Mouse (Mus musculus): ENCODE results near the gene Gm27021. TPM values are rescaled to one million over a fixed set of nuclear protein-coding genes. Genes with fewer than 3 reads are reported as not detected.
A peak's percentile ranks its signal among the peaks of the same experiment; 100 is the strongest.

Gm27021 gene
- polyA plus RNA-seq, 1 experiment from 2014 or later: 2.4 TPM

DNA sequence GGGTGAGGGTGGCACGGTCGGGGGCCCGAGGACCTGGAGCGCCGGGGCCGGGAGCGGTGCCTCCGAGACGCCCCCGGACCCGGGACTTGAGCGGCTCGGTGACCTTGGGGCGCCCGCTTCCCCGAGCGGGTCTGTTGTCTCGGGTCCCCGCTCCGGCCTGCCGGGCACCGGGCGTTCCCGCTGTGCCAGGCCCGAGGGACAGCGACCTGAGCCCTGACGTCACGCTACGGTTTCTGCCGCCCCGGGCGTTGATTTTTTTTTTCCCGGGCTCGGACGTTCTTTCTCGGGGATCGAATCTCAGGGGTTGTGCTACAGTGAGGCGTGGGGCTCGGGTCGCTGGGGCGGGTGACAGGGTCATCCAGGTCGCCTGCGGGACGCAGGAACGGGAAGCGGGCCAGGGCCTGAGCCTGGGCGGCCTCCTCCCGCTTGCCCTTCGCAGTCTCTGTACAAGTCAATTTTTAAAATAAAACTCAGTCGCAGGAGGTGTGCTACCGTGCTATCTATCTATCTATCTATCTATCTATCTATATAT lies 561 bp upstream of the Gm27021 start, which contains the start of gene Emc8:
Gene Emc8, minus strand, starts transcription at position 200 of the 532 bp plus-strand sequence.
- H3K9ac ChIP-seq (replicated peaks; ENCODE audit: low read depth, low read length): peak within 1 kb of the TSS; percentile 95
- H3K4me3 ChIP-seq (ENCODE audit: low read depth, low read length): peak within 1 kb of the TSS; percentile 98
- under 1% methylated on average over 51 of the region's 51 CpGs for whole genome bisulfite sequencing
- no peaks in the 10 kb centered on the region for H3K9me3 ChIP-seq (ENCODE audit: control insufficient read depth, low read depth, low read length)
- no peak; the same call in 1 of the 2 replicates for ATAC-seq (ENCODE audit: insufficient number of reproducible peaks, insufficient read depth, low FRiP score, low read depth)
- no peaks in the 10 kb centered on the region for H3K27me3 ChIP-seq (ENCODE audit: control insufficient read depth, insufficient read depth, low read length)
- H3K27ac ChIP-seq (ENCODE audit: low read length): peak within 1 kb of the TSS; percentile 85
- H3K36me3 ChIP-seq (ENCODE audit: control insufficient read depth, insufficient read depth, low read length): peaks cover 28% of the 10 kb centered on the region
- peak within 1 kb of the TSS; percentile 88 for H3K4me2 ChIP-seq (replicated peaks; ENCODE audit: low read depth, low read length)
- H3K4me1 ChIP-seq (ENCODE audit: control insufficient read depth, insufficient read depth, low read length): peaks cover 26% of the 10 kb centered on the region

DNA sequence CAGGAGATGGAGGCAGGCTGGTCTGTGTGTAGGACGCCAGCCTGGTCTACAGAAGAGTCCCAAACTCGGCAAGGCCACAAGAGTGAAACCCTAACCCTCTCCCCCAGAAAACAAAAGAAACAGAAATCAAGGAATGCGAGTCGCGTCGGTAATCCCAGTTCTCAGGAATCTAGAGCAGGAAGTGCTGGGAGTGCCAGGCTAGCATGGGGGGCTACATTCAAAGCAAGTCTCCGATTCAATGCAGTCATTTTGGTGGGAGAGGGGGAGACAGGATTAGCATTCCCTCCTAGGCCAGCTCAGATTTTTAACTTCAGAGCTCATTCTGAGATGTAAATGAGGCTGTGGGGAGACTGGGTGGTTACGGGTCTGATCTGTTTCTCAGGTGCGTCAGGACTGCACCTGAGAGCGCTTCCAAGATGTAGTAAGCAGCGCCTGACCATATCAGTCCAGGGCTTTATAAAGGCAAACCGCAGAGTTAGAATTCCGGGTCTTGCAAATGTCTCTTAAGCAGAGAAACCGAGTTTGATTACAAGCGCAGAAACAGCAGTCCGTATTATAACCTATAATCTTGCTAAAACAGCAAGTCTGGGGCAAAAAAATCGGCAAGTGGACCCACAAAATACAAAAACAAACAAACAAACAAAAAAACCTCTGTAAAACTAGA lies 940 bp downstream of the Gm27021 start:
- WGBS: 2% methylated on average over 17 of the region's 17 CpGs
- Histone ChIP-seq H3K9me3 (ENCODE audit: control insufficient read depth, low read depth, low read length) (no peaks in the 10 kb centered on the region), H3K27ac (ENCODE audit: low read length) (peak overlapping the region; percentile 85; the same call in 1 of the 2 replicates), H3K27me3 (ENCODE audit: control insufficient read depth, insufficient read depth, low read length) (no peaks in the 10 kb centered on the region), H3K36me3 (ENCODE audit: control insufficient read depth, insufficient read depth, low read length) (peaks cover 13% of the 10 kb centered on the region), H3K9ac (replicated peaks; ENCODE audit: low read depth, low read length) (peak overlapping the region; percentile 95), H3K4me2 (replicated peaks; ENCODE audit: low read depth, low read length) (peak overlapping the region; percentile 87), H3K4me1 (ENCODE audit: control insufficient read depth, insufficient read depth, low read length) (peaks cover 26% of the 10 kb centered on the region), H3K4me3 (ENCODE audit: low read depth, low read length) (peak overlapping the region; percentile 98)
- ATAC-seq (ENCODE audit: insufficient number of reproducible peaks, insufficient read depth, low FRiP score, low read depth): no peak

DNA sequence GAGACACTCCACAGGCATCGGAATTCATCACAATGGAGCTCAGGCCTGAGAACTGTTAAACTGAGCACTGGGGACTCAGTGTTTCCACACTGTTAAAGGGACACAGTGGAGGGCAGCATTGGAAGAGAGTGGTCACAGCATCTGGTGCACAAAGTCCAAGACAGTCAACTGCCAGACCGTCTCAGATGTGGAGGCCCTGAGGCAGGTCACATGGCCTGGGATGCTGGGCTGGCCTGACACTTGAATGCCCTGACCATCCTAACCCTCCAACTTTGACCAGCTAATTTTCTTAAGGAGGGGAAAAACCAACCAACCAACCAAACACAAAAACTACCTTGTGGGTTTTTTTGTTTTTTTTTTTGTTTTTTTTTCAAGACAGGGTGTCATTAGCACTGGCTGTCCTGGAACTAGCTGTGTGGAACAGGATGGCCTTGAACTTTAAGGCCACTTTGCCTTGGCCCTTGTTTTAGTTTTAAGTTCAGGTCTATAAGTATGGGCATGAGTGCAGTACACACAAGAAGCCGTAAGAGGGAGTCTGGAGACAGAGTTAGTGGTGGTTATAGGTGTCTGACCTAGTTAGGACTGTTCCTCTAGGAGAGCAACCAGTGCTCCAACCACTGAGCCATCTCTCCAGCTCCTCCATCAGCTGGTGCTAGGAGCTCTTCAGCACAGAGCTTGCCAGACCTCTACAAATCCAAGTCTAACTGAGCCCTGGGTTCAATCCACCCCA lies 2.0 kb downstream of the Gm27021 start:
- Histone ChIP-seq H3K4me2 (replicated peaks; ENCODE audit: low read depth, low read length) (peak overlapping the region; percentile 87; the same call in 1 of the 2 replicates), H3K4me3 (ENCODE audit: low read depth, low read length) (no peak overlapping the region; the same call in 1 of the 2 replicates), H3K27me3 (ENCODE audit: control insufficient read depth, insufficient read depth, low read length) (no peaks in the 10 kb centered on the region), H3K9ac (replicated peaks; ENCODE audit: low read depth, low read length) (no peak overlapping the region), H3K4me1 (ENCODE audit: control insufficient read depth, insufficient read depth, low read length) (peaks cover 26% of the 10 kb centered on the region), H3K27ac (ENCODE audit: low read length) (no peak overlapping the region), H3K36me3 (ENCODE audit: control insufficient read depth, insufficient read depth, low read length) (peaks cover 5% of the 10 kb centered on the region; the same call in 1 of the 2 replicates), H3K9me3 (ENCODE audit: control insufficient read depth, low read depth, low read length) (no peaks in the 10 kb centered on the region)
- WGBS: 84% methylated on average over 3 of the region's 3 CpGs
- ATAC-seq (ENCODE audit: insufficient number of reproducible peaks, insufficient read depth, low FRiP score, low read depth): no peak

DNA sequence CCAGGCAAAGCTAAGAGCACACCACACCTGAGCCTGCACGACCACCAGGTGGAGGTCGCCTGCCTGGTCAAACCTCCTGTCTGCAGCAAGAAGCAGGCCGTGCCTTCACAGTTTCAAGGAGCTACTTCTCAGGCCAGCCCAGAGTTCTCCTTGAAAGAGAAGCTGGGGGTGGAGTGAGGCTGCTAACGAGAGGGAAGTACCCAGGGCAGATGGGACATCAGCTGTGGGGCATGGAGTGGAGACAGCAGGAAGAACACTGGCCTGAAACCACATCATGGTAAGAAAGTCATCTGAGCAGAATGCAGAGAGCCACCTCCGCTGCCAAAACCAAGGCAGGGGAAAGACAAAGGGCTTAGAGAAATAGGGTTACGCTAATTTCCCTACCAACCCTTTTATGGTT lies 3.3 kb downstream of the Gm27021 start:
- no peak for ATAC-seq (ENCODE audit: insufficient number of reproducible peaks, insufficient read depth, low FRiP score, low read depth)
- Histone ChIP-seq H3K27me3 (ENCODE audit: control insufficient read depth, insufficient read depth, low read length) (no peaks in the 10 kb centered on the region), H3K36me3 (ENCODE audit: control insufficient read depth, insufficient read depth, low read length) (no peaks in the 10 kb centered on the region), H3K4me2 (replicated peaks; ENCODE audit: low read depth, low read length) (no peak overlapping the region), H3K27ac (ENCODE audit: low read length) (no peak overlapping the region), H3K9ac (replicated peaks; ENCODE audit: low read depth, low read length) (no peak overlapping the region), H3K4me1 (ENCODE audit: control insufficient read depth, insufficient read depth, low read length) (peaks cover 26% of the 10 kb centered on the region), H3K9me3 (ENCODE audit: control insufficient read depth, low read depth, low read length) (no peaks in the 10 kb centered on the region), H3K4me3 (ENCODE audit: low read depth, low read length) (no peak overlapping the region)
- WGBS: 79% methylated on average over 6 of the region's 6 CpGs

DNA sequence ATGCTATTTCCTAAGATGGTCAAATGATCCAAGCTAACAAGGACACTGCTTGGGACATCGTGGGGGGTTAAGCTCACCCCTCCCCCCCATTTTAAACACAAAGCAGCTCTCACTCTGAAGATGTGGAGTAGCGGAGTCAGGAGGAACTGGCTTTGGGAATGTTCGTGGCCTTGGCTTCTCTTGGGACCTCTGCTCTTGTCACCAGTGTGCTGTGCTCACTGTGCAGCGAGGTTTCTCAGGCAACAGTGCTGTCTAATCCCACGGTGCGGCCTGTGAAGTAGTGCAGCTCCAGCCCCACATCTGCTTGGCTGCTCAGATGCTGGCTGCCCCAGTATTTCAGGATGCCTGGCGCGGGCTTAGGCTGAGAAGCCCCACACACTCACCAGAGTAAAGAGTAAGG lies 10.5 kb downstream of the Gm27021 start:
- 88% methylated on average over 8 of the region's 8 CpGs for WGBS
- no peak for ATAC-seq (ENCODE audit: insufficient number of reproducible peaks, insufficient read depth, low FRiP score, low read depth)
- Histone ChIP-seq H3K9me3 (ENCODE audit: control insufficient read depth, low read depth, low read length) (no peaks in the 10 kb centered on the region), H3K4me1 (ENCODE audit: control insufficient read depth, insufficient read depth, low read length) (no peaks in the 10 kb centered on the region), H3K27me3 (ENCODE audit: control insufficient read depth, insufficient read depth, low read length) (no peaks in the 10 kb centered on the region), H3K4me2 (replicated peaks; ENCODE audit: low read depth, low read length) (no peak overlapping the region), H3K27ac (ENCODE audit: low read length) (no peak overlapping the region), H3K4me3 (ENCODE audit: low read depth, low read length) (no peak overlapping the region), H3K9ac (replicated peaks; ENCODE audit: low read depth, low read length) (no peak overlapping the region), H3K36me3 (ENCODE audit: control insufficient read depth, insufficient read depth, low read length) (peaks cover 41% of the 10 kb centered on the region)

DNA sequence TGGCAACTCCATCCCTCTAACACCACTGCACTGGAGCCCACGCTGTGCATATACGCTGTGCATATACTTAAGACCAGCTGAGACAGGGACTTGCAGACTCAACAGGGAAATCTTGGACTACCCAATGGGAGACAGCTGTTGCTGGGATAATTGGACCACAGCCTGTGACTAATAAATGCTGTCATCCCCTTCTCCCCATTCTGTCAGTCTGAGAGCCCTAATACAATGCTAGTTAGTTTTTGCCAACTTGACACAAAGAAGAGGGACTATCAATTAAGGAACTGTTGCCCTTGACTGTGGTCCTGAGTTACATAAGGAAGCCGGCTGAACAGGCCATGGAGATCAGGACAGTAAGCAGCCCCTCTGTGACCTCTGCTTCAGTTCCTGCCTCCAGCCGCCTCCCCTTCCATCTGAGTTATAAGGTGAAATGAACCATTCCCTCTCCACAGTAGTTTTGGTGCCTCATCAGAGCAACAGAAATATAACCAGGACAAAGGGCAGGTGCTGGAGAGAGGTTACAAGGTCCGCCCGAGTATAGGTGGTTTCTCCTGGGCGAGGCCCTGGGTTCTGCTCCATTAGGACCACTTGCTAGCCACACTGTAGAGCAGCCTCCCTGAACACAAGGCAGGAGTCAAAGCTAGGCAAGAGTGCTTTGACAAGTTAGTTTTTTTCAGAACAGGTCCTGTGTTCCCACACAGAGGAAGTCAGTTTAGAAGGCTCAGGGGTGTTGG lies 11.4 kb downstream of the Gm27021 start:
- Histone ChIP-seq H3K36me3 (ENCODE audit: control insufficient read depth, insufficient read depth, low read length) (peaks cover 41% of the 10 kb centered on the region), H3K4me1 (ENCODE audit: control insufficient read depth, insufficient read depth, low read length) (no peaks in the 10 kb centered on the region), H3K27ac (ENCODE audit: low read length) (no peak overlapping the region), H3K4me2 (replicated peaks; ENCODE audit: low read depth, low read length) (no peak overlapping the region), H3K27me3 (ENCODE audit: control insufficient read depth, insufficient read depth, low read length) (no peaks in the 10 kb centered on the region), H3K9ac (replicated peaks; ENCODE audit: low read depth, low read length) (no peak overlapping the region), H3K9me3 (ENCODE audit: control insufficient read depth, low read depth, low read length) (no peaks in the 10 kb centered on the region), H3K4me3 (ENCODE audit: low read depth, low read length) (no peak overlapping the region)
- 94% methylated on average over 7 of the region's 7 CpGs for WGBS
- ATAC-seq (ENCODE audit: insufficient number of reproducible peaks, insufficient read depth, low FRiP score, low read depth): no peak

DNA sequence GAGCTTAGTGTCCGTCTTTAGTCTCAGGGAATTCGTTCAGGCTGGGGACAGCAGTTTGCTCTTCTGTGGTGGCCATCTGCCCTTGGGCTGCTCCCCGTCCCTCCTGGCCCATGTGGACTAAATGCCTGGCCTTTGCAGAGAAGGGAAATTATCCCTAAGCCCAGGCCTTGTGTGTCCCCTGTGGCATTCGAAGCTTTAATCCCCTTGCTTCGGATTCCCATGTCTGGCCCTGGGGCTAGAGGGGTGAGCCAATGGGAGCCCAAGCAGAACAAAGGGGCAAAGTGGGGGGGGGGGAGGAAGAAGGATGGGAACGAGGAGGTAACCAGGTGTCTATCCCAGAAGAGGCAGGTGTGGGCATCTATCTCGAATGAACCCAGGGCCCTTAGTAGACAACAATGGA lies 20.3 kb downstream of the Gm27021 start, which contains the start of gene 1190005I06Rik:
Gene 1190005I06Rik, minus strand, starts transcription at position 101 of the 400 bp plus-strand sequence.
- no peak for ATAC-seq (ENCODE audit: insufficient number of reproducible peaks, insufficient read depth, low FRiP score, low read depth)
- H3K4me2 ChIP-seq (replicated peaks; ENCODE audit: low read depth, low read length): no peak within 1 kb of the TSS
- H3K9me3 ChIP-seq (ENCODE audit: control insufficient read depth, low read depth, low read length): no peaks in the 10 kb centered on the region
- H3K9ac ChIP-seq (replicated peaks; ENCODE audit: low read depth, low read length): no peak within 1 kb of the TSS
- no peaks in the 10 kb centered on the region for H3K27me3 ChIP-seq (ENCODE audit: control insufficient read depth, insufficient read depth, low read length)
- WGBS: 58% methylated on average over 7 of the region's 7 CpGs
- no peak within 1 kb of the TSS for H3K27ac ChIP-seq (ENCODE audit: low read length)
- H3K4me3 ChIP-seq (ENCODE audit: low read depth, low read length): no peak within 1 kb of the TSS
- H3K4me1 ChIP-seq (ENCODE audit: control insufficient read depth, insufficient read depth, low read length): no peaks in the 10 kb centered on the region
- H3K36me3 ChIP-seq (ENCODE audit: control insufficient read depth, insufficient read depth, low read length): no peaks in the 10 kb centered on the region

DNA sequence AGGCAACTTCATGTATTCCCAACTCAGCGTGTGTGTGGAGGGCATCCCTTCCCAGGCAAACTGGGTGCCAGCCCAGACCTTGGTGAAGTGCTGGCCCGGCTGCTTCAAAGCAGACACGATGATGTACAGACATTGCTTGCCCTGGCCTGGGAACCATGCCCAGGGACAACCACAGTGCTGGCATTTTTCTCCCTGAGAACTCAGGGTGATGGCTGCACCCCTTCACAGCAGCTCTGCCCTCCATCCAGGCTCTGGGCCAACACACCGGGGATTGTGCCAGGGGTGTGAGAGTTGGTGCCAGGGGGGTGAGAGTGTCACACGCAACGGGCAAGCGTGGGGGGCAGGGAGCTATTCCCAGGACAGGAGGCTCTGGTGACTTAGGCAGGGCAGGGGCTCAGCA lies 23.2 kb downstream of the Gm27021 start:
- Histone ChIP-seq H3K4me1 (ENCODE audit: control insufficient read depth, insufficient read depth, low read length) (no peaks in the 10 kb centered on the region), H3K9ac (replicated peaks; ENCODE audit: low read depth, low read length) (no peak overlapping the region), H3K36me3 (ENCODE audit: control insufficient read depth, insufficient read depth, low read length) (no peaks in the 10 kb centered on the region), H3K9me3 (ENCODE audit: control insufficient read depth, low read depth, low read length) (no peaks in the 10 kb centered on the region), H3K4me2 (replicated peaks; ENCODE audit: low read depth, low read length) (no peak overlapping the region), H3K27me3 (ENCODE audit: control insufficient read depth, insufficient read depth, low read length) (no peaks in the 10 kb centered on the region), H3K4me3 (ENCODE audit: low read depth, low read length) (no peak overlapping the region), H3K27ac (ENCODE audit: low read length) (no peak overlapping the region)
- ATAC-seq (ENCODE audit: insufficient number of reproducible peaks, insufficient read depth, low FRiP score, low read depth): no peak
- 77% methylated on average over 7 of the region's 7 CpGs for WGBS
